Mouse (Mus musculus) MN1 (cell line): ENCODE data around the gene Cul7.
A peak's percentile ranks its signal among the peaks of the same experiment; 100 is the strongest.

Source experiments
- DNase-seq: peaks from one replicate; pipeline ENCODE4 v3.0.0-alpha.2; 2016; ENCODE audit warnings: low spot score

Gene Cul7

DNA sequence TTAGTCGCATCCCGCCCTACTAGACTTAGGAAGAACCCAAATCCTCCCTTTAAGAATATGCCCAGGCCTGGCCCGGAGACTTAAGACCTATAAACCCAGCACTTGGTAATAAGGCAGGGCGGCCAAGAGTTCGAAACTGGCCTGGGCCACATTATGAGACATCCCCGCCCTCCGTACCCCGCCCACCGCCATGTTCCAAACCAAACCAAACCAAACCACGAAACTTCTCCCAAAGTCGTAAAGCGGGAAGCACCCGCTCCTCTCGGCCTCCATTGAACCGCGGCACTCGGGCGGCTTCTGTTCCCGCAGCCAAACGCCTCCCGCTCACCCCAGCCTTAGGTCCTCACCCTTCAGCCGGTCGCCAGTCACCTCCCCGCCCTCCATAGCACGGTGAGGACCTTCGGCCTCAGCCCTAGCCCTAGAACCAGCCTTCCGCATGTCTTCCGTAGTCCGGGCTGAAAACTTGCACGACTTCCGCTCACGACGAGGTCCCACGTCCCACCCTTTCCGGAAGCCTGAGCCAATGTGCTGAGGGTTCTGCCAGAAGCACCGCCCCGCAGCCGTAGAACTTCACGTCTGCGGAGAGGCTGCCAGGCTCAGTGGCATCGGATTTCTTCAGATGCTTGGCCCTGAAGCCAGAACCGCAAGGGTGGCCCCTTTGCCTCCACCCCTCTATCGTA is 23.9 kb downstream of the Cul7 start, which contains the start of gene Rrp36:
Rrp36 (minus strand) TSS at position 503 of the 680 bp plus-strand sequence.
- peak; percentile 95 for DNase-seq

DNA sequence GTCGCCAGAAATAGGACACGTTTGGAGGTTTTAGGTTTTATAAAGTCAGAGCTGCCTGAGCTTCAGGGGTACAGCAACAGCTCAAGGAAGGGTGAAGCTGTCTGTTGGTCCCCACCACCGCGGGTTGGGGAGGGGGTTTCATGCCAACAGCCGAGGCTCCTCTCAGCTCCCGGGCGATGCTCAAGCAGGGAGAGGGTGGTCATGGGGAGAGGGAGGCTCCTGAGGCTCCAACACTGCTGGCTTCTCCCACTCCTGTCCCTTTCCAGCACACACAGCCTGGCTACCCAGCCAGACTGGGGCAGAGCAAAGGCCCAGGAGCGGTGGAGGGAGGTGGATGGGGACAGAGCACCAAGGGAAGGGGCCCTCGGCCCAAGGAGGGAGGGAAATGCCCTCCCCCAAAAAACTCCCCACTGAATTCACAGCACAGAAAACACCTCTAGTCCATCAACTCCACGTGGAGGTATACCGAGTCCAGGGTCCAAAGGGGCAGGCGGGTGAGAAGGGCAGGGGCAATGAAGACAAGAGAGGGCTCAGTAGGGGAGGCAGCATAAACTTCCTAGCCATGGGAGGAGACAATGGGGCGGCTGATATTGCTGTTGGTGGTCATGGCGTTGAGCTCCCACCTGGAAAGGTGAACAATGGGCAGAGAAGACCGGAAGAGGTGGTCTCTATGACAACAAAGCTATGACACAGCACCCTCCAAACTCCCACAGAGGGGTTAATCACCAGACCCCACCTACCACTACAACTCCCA is 24.6 kb downstream of the Cul7 start:
- DNase-seq, result no peak

DNA sequence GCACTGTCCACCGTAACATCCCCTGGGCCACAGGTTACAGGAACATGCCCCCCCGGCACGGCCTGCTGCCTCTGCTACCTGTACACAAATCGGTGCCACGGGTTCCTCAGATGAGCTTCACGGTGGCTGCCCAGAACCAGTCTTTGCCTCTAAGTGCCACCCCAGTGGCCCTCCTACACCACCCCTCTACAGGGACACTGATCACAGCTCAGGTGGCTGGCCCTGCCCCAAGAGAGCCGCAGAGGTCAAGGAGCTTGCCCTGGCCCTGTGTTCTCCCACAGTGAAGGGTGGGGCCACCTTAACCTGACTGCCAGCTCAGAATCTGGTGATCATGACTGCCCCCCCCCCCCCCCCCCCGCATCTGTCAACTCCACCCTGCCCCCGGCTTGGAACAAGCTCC is 28.3 kb downstream of the Cul7 start, which contains the start of gene Mea1:
Mea1 (plus strand) TSS at position 378 of the 400 bp plus-strand sequence.
- DNase-seq, result no peak

DNA sequence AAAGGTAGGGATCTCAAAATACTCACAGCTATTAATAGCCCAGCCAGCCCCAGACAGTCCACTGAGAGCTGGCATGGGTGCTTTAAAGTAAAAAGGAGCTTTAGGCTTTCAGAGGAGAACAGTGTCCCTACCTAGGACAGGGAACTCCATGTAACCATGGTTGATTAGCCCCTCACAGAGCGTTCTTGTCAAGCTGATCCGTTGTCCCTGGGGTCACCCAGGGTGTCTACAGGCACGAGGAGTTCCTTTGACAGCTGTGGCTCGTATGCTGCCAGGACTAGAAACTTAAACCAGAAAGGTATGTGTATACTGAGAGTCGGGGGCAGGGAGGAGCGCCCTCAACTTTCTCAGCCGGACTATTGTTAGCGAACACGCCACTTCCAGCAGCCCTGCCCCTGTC is 28.8 kb downstream of the Cul7 start:
- DNase-seq, result no peak

DNA sequence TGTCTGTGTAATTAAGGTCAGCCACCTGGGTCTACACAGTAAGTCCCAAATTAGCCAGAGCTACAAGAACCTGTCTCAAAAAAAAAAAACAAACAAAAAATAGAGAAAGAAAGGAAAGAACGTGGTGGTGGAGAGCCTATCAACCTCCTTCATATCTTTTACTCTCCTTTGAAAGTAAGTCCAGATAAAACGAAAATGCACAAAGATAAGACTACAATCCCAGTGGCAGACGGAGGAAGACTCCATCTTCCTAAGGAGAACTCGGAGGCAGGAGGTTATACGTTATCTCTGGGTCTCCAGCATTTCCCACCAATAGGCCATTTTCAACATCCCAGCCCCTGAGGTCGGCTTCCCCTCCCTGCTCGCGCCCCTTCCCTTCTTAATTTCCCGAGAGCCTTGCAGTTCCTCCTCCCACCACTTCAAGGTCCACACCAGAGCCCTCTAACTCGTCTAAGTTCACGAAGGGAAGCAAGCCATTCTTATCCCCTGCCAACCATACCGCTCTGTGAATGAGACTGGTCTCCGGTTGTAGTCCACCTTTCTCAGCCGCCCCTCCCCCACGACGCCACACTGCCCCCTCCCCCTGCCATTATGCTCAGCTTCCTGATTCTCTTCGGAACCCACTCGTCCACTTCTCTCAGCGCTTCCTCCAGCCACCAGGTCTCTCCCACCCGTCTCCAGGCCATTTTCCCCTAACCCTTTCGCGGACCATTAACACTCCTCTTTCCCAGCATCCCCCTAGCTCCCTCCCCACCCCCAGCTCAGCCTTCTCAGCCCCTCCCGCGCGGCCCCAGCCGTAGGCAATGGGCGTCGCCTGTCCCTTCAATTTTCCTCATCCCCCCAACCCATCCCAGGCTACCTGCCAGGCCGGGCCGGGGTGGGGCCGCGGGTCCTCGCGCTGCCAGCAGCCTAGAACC is 30.0 kb downstream of the Cul7 start:
- DNase-seq, result peak; percentile 75

DNA sequence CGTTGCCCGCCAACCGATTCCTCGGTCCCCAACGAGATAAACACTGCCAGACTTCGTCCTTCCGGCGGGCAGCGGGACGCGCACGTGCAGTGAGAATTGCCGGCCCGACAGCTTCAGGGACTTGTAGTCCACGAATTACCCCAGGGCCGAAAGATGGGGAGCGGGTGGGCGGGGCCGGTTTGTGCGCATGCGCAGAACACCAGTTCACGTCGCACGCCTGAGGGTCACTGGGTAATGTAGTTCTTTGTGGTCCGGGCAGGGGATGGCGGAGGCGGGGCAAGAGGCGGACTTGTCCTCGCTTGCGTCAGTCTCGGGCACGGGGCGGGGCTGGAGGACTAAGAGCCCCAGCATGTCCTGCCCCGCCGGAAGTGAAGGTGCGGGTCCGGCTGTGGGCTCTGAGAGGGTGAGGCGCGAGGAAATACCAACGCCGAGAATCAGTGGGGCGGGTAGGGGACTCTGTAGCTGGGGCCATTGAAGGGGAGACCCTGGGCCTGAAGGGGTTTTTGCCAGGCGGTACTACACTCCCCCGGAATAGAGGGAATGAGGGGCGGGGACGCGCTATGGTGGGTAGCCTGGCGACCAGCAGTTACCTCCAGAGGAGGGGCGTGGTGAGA is 30.7 kb downstream of the Cul7 start, which contains the start of gene Klhdc3:
Klhdc3 (minus strand) TSS at position 155 of the 614 bp plus-strand sequence.
- peak; percentile 99 for DNase-seq

DNA sequence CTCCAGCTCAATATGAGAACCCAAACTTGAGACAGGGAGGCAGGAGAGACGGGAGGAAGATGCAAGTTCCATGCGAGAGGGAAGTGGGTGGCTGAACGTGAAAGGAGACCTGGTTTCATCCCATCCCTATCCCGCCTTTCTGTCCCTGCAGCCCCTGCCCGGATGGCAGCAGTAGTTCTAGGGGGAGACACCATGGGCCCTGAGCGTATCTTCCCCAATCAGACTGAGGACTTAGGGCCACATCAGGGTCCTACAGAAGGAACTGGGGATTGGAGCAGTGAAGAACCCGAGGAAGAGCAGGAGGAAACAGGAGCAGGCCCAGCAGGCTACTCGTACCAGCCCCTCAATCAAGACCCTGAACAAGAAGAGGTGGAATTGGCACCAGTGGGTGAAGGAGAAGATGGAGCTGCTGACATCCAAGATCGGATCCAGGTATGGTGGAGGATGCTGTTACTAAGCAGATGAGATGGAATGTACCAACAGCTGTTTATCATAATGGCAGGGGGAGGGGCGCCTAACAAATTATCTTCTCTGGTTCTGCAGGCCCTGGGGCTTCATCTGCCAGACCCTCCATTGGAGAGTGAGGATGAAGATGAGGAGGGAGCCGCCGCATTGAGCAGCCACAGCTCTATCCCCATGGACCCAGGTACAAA is 31.5 kb downstream of the Cul7 start:
- DNase-seq, result no peak

DNA sequence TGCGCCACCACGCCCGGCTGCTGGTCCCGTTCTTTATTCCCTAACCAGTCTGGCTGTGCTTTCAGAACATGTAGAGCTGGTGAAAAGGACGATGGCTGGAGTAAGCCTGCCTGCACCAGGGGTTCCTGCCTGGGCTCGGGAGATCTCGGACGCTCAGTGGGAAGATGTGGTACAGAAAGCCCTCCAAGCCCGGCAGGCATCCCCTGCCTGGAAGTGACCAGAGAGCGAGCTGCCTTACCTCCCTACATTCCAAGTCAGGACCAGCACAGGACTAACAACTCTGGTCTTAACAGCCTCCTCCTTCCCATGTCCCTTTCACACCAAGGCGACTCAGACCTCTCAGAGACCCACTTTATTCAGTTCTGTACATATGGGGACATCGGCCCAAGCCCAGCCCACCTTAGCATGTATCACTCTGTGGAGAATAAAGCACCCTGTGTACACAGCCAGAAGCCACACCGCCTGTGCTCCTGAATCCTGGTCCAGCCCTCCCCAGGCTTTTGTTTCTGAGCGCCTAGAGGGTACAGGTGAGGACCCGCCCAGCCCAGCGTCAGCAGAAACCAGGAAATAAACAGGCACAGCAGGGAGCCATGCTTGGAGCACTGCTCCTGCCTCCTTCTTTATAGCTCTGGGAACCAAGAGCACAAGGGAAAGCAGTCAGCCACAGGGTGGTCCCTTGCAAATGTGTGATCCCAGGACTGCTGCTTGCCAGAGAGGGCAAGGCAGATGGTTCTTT is 32.7 kb downstream of the Cul7 start:
- DNase-seq, result no peak

DNA sequence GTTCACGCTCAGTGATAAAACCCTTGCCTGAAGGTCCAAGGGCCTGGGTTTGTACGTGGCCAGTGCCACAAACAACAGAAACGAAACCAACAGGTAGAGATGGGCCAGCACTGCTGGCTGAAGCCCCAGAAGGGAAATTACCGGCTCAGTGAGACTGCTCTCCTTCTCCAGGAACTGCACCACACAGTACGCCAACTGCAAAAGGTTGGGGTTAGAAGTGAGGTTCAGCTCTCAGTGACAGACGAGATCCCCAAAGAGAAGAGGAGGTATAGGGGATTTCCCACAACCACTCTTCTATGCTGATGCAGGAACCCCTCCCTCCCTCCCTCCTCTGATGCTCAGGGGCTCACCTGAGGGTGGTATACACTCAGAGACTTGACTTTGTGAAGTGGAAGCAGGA is 35.8 kb downstream of the Cul7 start:
- no peak for DNase-seq

DNA sequence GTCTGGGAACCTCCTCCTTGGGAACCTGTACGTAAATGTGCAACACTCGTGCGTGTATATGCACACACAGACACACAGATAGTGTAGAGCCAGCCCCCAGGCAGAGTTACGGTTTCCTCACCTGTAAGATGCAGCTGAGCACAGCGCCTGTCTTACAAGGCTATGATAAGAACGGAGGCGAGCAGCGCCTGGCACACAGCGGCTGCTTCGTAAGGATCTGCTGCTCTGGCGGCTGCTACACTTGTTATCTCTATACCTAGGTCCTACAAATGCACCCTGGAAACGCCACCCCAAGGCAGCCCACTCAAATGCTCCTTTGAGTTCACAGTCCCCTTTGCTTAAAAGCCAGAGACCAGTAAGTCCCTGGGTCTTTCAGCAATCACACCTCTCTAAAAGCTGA is 40.5 kb downstream of the Cul7 start:
- DNase-seq, result no peak

DNA sequence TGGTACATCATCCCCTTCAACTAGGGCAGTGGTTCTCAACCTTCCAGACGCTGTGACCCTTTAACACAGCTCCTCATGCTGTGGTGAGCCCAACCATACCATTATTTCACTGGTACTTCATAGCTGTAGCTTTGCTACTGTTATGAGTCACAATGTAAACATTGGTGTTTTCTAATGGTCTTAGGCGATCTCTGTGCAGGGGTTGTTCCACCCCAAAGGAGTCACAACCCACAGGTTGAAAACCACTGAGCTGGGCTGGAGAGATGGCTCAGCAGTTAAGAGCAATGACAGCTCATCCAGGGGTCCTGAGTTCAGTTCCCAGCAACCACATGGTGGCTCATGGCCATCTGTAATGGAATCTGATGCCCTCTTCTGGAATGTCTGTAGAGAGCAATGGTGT is 41.3 kb downstream of the Cul7 start:
- DNase-seq, result no peak

DNA sequence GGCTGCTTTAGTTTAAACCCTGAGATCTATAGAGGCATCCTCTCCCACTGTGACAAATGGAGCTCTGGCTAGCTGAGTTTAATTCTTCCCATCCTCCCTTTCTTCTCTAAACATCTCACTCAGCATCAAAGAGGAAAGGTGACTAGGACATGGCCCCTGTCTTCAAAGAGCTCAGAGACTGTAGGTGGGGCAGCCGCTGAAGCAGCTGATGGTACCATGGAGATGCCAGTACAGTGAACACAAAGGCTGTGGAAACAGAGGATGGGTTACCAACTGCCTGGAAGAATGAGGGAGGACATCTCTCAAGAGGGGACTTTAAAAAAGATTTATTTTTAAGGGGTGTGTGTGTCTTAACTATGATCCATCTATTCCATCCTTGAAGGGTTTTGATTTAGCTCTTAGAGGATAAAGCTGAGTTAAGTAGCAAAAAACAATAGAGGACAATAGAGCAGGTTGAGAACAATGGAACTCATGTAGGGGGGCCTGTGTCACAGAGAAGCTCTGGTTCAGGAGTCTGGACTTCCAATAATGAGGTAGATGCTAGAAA is 44.5 kb downstream of the Cul7 start:
- no peak for DNase-seq

DNA sequence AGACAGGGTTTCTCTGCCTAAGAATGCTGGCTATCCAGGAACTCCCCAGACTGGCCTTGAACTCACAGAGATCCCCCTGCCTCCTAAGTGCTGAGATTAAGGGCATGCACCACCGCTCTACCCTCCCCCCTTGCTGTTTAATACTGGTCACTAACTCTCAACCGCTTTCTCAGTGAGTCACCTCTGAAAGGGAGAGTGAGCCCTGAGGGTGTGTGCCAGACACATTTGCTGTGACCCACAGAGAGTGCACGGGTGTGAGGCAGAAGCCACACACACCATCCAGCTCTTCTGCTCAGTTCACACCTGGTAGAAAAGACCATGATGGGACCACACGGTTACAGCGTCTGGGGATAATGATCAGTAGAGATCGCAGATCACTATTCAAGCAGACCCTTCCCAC is 48.4 kb downstream of the Cul7 start:
- no peak for DNase-seq

DNA sequence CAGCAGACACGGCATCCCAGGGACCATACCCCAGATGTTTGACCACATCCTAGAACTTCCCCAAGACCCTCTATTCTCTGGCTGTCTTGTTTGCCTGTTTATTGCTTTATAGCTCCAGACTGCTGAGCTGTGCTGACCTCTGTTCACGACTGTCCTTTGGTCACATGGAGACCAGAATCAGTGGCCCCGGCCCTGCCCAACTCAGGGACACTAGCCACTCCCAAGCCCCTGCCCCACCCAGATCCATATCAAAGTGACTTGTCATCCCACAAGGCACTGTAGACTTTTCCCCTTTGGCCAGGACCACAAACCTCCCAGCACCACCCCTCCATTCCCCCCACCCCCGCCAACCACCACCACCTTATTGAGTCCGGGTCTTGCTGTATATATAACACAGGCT is 49.1 kb downstream of the Cul7 start:
- no peak for DNase-seq

DNA sequence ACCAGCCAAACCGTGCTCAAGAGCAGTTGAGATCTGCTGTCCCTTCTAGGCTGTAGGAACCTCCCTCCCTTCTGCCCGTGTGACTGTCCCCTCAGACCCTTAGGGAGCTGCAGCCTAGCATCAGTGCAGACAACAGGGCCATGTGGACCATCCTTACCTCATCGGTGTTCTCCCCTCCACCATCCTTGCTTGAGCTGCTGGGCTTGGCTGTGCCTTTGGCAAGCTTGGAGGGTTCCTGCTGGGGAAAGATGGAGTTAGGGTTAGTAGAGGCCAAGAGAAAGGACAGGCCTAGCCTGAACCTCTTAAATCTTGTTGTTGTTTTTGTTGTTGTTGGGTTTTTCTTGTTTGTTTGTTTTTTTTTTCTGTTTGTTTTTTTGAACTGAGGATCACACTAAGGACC is 49.8 kb downstream of the Cul7 start:
- no peak for DNase-seq

DNA sequence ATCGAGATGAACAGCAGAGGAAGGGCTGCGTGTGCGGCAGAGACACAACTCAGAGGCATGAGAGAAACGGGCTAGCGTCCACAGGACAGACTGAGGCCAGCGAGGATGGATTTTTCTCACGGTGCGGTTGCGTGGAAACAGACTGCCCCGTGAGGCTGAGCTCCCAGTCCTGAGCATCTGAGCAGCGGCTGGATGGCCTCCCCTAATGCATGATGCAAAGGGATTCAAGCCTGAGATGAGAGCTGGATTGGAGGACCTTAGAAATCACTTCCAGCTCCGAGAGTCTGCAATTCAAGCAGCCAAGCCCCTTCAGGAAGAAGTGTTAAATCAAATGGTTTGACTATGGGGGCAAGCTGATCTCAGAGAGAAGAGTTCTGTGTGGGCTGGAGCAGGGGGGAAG is 51.4 kb downstream of the Cul7 start:
- DNase-seq, result no peak

DNA sequence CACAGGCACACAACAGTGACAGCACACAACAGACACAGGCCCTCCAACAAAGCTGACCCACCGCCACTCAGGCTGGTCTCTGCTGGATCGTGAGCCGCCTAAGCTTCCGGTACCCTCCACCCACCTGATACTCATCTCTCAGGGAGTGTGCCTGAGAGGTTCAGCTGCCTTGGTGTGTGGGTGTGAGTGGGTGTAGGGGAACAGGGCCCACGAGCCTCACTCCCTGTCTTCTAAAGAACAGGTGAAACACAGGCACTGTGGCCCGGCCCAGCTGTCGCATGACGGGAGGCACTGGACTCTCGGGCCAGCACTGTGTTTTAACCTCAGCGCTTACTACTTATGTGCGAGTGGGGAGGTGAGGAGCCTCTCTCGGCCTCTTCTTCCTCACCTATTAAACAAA is 52.0 kb downstream of the Cul7 start:
- DNase-seq, result no peak

DNA sequence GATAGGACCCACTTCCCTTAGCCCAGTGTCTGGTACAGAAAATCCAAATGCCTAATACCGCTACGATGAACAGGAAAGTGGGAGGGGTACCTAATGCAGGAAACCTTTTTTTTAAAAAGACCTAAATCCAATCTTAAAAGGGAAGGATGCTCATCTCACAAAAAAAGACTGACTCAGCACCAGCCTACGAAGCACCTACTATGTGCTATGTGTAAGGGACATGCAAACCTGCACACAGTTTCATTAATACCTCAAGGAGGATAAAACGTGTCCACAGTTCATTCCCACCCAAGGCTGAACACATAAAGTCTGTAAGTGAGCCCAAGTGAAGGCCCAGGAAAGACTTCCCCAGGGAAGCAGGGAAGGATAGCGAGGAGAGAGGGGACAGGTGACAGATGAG is 52.4 kb downstream of the Cul7 start:
- no peak for DNase-seq

DNA sequence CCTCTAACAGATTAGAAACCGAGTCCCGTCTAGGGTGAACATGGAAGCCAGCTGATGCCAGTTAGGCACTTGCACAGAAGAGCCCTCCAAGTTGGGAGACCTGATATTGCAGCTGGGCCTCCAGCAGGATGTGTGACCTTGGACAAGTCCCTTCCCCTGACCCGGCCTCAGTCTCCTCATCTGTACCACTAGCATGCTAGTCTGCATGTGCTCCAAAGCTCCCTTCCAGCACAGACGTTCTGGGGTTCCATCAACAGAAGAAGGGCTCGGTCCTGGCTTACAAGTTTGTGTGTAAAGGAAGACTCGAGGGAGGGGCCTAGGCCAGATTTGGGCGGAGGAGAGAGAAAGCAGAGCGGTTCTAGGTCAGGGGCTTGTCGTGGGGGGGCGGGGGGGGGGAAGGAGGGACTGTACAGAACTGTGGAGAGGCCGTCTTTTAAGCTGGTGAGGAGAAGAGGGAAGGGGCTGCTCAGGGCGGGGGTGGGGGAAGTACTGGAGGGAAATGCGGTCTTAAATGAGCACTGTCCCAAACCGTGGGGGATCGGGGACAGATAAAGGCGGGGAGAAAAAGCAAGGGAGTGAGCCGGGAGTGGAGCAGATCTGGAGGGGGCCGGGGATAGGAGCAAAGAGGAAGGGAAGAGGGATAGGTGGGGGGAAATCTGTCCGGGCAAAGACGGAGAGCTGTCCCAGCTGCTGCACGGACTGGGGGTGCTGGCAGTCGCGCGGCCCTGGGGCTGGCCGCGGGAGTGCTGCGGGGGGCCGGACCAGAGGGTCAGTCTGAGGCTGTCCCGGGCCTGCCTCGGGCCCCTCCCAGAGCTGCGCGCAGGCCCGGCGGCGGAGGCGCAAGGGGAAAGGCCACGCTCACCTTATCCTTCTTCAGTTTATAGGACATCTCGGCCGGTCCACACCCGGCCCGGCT is 54.1 kb downstream of the Cul7 start:
- peak; percentile 32 for DNase-seq
